Mouse (Mus musculus): ENCODE results near the gene Dcst1. TPM values are rescaled to one million over a fixed set of nuclear protein-coding genes. Genes with fewer than 3 reads are reported as not detected.

Dcst1 gene
- polyA plus RNA-seq, 1 experiment, result 0.20 TPM

- H3ac ChIP-seq (ENCODE audit: control insufficient read depth, insufficient read length, low read depth), result peak overlapping the region; percentile 56
- peak overlapping the region; percentile 34 for H3K4me3 ChIP-seq (ENCODE audit: insufficient read depth, poor library complexity, severe bottlenecking)
- TF ChIP-seq MAX (IDR thresholded peaks at IDR 0.05), result peak; percentile 40
- no peak for TF ChIP-seq CTCF (IDR thresholded peaks at IDR 0.05; ENCODE audit: control insufficient read depth, insufficient read depth, insufficient read length)
- H3K27me3 ChIP-seq (ENCODE audit: control insufficient read depth, insufficient read depth, insufficient read length), result no peaks in the 10 kb centered on the region
- no peaks in the 10 kb centered on the region for H3K36me3 ChIP-seq (ENCODE audit: control insufficient read depth, insufficient read depth)
- no peaks in the 10 kb centered on the region for H3K79me3 ChIP-seq (ENCODE audit: low read depth)
- peaks cover 31% of the 10 kb centered on the region for H3K79me2 ChIP-seq (ENCODE audit: control insufficient read depth, insufficient read depth)
Measured at GRCm38 (mm10) chr3:89394894-89395256, 29.8 kb upstream of the Dcst1 start.

GRCm38 (mm10) chr3:89394006-89394893 lies 29.2 kb upstream of the Dcst1 start, which contains the start of gene Zbtb7b:
Gene Zbtb7b, minus strand, starts transcription at chr3:89394776.
- Histone ChIP-seq H3K4me3 (ENCODE audit: insufficient read depth, poor library complexity, severe bottlenecking) (peak within 1 kb of the TSS; percentile 34), H3K79me2 (ENCODE audit: control insufficient read depth, insufficient read depth) (peaks cover 38% of the 10 kb centered on the region), H3ac (ENCODE audit: control insufficient read depth, insufficient read length, low read depth) (peak within 1 kb of the TSS; percentile 56), H3K36me3 (ENCODE audit: control insufficient read depth, insufficient read depth) (no peaks in the 10 kb centered on the region), H3K79me3 (ENCODE audit: low read depth) (peaks cover 2% of the 10 kb centered on the region), H3K27me3 (ENCODE audit: control insufficient read depth, insufficient read depth, insufficient read length) (no peaks in the 10 kb centered on the region)
- TF ChIP-seq FOSL1 (IDR thresholded peaks at IDR 0.05; ENCODE audit: insufficient read depth, low read length, poor library complexity, severe bottlenecking), result no peak
- TF ChIP-seq MYOG (IDR thresholded peaks at IDR 0.05; ENCODE audit: control insufficient read depth, extremely low read depth, insufficient read length), result no peak

- Histone ChIP-seq H3K79me3 (ENCODE audit: low read depth) (peaks cover 2% of the 10 kb centered on the region), H3ac (ENCODE audit: control insufficient read depth, insufficient read length, low read depth) (peak overlapping the region; percentile 45), H3K4me3 (ENCODE audit: insufficient read depth, poor library complexity, severe bottlenecking) (peak overlapping the region; percentile 61), H3K27me3 (ENCODE audit: control insufficient read depth, insufficient read depth, insufficient read length) (no peaks in the 10 kb centered on the region), H3K36me3 (ENCODE audit: control insufficient read depth, insufficient read depth) (no peaks in the 10 kb centered on the region), H3K79me2 (ENCODE audit: control insufficient read depth, insufficient read depth) (peaks cover 44% of the 10 kb centered on the region)
- TF ChIP-seq CEBPB (IDR thresholded peaks at IDR 0.05; ENCODE audit: low read depth) (no peak), MAX (IDR thresholded peaks at IDR 0.05) (no peak), MYOG (IDR thresholded peaks at IDR 0.05; ENCODE audit: control insufficient read depth, extremely low read depth, insufficient read length) (no peak), MYOD1 (IDR thresholded peaks at IDR 0.05; ENCODE audit: control insufficient read depth, insufficient read length, low read depth) (no peak), FOSL1 (IDR thresholded peaks at IDR 0.05; ENCODE audit: insufficient read depth, low read length, poor library complexity, severe bottlenecking) (no peak), USF1 (IDR thresholded peaks at IDR 0.05; ENCODE audit: low read depth) (no peak), CTCF (IDR thresholded peaks at IDR 0.05; ENCODE audit: control insufficient read depth, insufficient read depth, insufficient read length) (no peak)
Measured at GRCm38 (mm10) chr3:89393605-89394004, 28.6 kb upstream of the Dcst1 start.

GRCm38 (mm10) chr3:89392871-89393311 lies 27.8 kb upstream of the Dcst1 start:
- TF ChIP-seq MYOG (IDR thresholded peaks at IDR 0.05; ENCODE audit: control insufficient read depth, extremely low read depth, insufficient read length) (no peak), MYOD1 (IDR thresholded peaks at IDR 0.05; ENCODE audit: control insufficient read depth, insufficient read length, low read depth) (no peak), MAX (IDR thresholded peaks at IDR 0.05) (no peak), USF1 (IDR thresholded peaks at IDR 0.05; ENCODE audit: low read depth) (no peak), CTCF (IDR thresholded peaks at IDR 0.05; ENCODE audit: control insufficient read depth, insufficient read depth, insufficient read length) (no peak), FOSL1 (IDR thresholded peaks at IDR 0.05; ENCODE audit: insufficient read depth, low read length, poor library complexity, severe bottlenecking) (no peak), CEBPB (IDR thresholded peaks at IDR 0.05; ENCODE audit: low read depth) (no peak)
- peaks cover 2% of the 10 kb centered on the region for H3K79me3 ChIP-seq (ENCODE audit: low read depth)
- H3K36me3 ChIP-seq (ENCODE audit: control insufficient read depth, insufficient read depth), result no peaks in the 10 kb centered on the region
- H3ac ChIP-seq (ENCODE audit: control insufficient read depth, insufficient read length, low read depth), result peak overlapping the region; percentile 69
- H3K4me3 ChIP-seq (ENCODE audit: insufficient read depth, poor library complexity, severe bottlenecking), result peak overlapping the region; percentile 61
- no peaks in the 10 kb centered on the region for H3K27me3 ChIP-seq (ENCODE audit: control insufficient read depth, insufficient read depth, insufficient read length)
- peaks cover 50% of the 10 kb centered on the region for H3K79me2 ChIP-seq (ENCODE audit: control insufficient read depth, insufficient read depth)

GRCm38 (mm10) chr3:89391663-89392511 lies 26.8 kb upstream of the Dcst1 start:
- Histone ChIP-seq H3K79me3 (ENCODE audit: low read depth) (peaks cover 2% of the 10 kb centered on the region), H3K27me3 (ENCODE audit: control insufficient read depth, insufficient read depth, insufficient read length) (no peaks in the 10 kb centered on the region), H3ac (ENCODE audit: control insufficient read depth, insufficient read length, low read depth) (peak overlapping the region; percentile 63), H3K4me3 (ENCODE audit: insufficient read depth, poor library complexity, severe bottlenecking) (peak overlapping the region; percentile 61), H3K79me2 (ENCODE audit: control insufficient read depth, insufficient read depth) (peaks cover 60% of the 10 kb centered on the region), H3K36me3 (ENCODE audit: control insufficient read depth, insufficient read depth) (no peaks in the 10 kb centered on the region)
- TF ChIP-seq USF1 (IDR thresholded peaks at IDR 0.05; ENCODE audit: low read depth) (no peak), MAX (IDR thresholded peaks at IDR 0.05) (peak; percentile 52)
